Mouse (Mus musculus): ENCODE measurements around the gene H1foo. TPM values are rescaled to one million over a fixed set of nuclear protein-coding genes. Genes with fewer than 3 reads are reported as not detected.

H1foo gene
- total RNA-seq, 2 experiments from 2014 or later, result not detected

Other genes with a start within 250 kb of the H1foo start
- under 1 TPM; 0.66 to 0.73 TPM for gene Tmem40, start 182.5 kb upstream of the H1foo start, total RNA-seq (2021)
- gene Cand2, start 170.4 kb upstream of the H1foo start, total RNA-seq (2021), result 100 to 1,000 TPM; 103 to 106 TPM
- gene Rpl32, start 136.2 kb upstream of the H1foo start, total RNA-seq (2021), result 1,000 to 10,000 TPM; 1,342 to 1,439 TPM
- gene Efcab12, start 106.5 kb upstream of the H1foo start, total RNA-seq (2021), result under 1 TPM; 0.15 to 0.26 TPM
- gene Mbd4, start 91.6 kb upstream of the H1foo start, total RNA-seq (2021), result 1 to 10 TPM; 4.8 to 5.4 TPM
- gene Ift122, start 91.5 kb upstream of the H1foo start, total RNA-seq (2021), result 10 to 100 TPM; 16.7 to 18.6 TPM
- gene Rho, start 13.2 kb upstream of the H1foo start, total RNA-seq (2021), result under 1 TPM; 0.62 to 0.93 TPM
- gene Plxnd1, start 50.1 kb downstream of the H1foo start, total RNA-seq (2021), result 100 to 1,000 TPM; 125 to 133 TPM
- 10 to 100 TPM; 28.1 to 32.1 TPM for gene Tmcc1, start 248.5 kb downstream of the H1foo start, total RNA-seq (2021)